Mouse (Mus musculus) bone marrow macrophage, adult 2 months (primary cell): Measurements from ENCODE around the gene Gm10134.

Experiments used
- CTCF ChIP-seq: IDR thresholded peaks from 2 replicates; pipeline ENCODE4 v1.5.1; 2012; ENCODE audit warnings: low read depth, mild to moderate bottlenecking, low read length, moderate library complexity
- POLR2A ChIP-seq: IDR thresholded peaks from 2 replicates; pipeline ENCODE4 v1.6.1; 2012; ENCODE audit warnings: mild to moderate bottlenecking, low read depth, low read length, borderline replicate concordance

GRCm38 (mm10) chr2:28470591-28470990 is 35.3 kb upstream of the Gm10134 start:
- TF ChIP-seq CTCF = no peak
- TF ChIP-seq POLR2A = no peak
